Mouse (Mus musculus) MEL (cell line): Measurements from ENCODE around the gene Brsk2. TPM values are rescaled to one million over a fixed set of nuclear protein-coding genes. Genes with fewer than 3 reads are reported as not detected.

ENCODE experiments used
- DNase-seq: peaks from one replicate; pipeline ENCODE4 v3.0.0; 2011; ENCODE audit warnings: low read depth, low spot score
- H3K27ac ChIP-seq: 2 replicates; pipeline ENCODE4 v1.5.1; 2012; ENCODE audit warnings: low read depth, mild to moderate bottlenecking, control low read depth, low read length, moderate library complexity; ENCODE audit not compliant: control insufficient read depth
- H3K27me3 ChIP-seq, 2 experiments: fragments of 150-350 bp in 1 of 2; sonication (generic) in 1 of 2; 2 replicates each; pipeline ENCODE4 v1.6.1; 2012; ENCODE audit warnings: low read length in 2 of 2, mild to moderate bottlenecking in 2 of 2, improper control_type of control experiment in 1 of 2, moderate library complexity in 1 of 2; ENCODE audit not compliant: insufficient read depth in 2 of 2, control insufficient read depth in 1 of 2
- H3K36me3 ChIP-seq, 2 experiments: 2 replicates each; pipeline ENCODE4 v1.6.1; 2012 to 2014; ENCODE audit warnings: low read length in 2 of 2, improper control_type of control experiment in 1 of 2, inconsistent platforms in 1 of 2, mild to moderate bottlenecking in 1 of 2; ENCODE audit not compliant: insufficient read depth in 2 of 2, control insufficient read depth in 1 of 2
- H3K4me1 ChIP-seq, 2 experiments: fragments of 150-350 bp in 1 of 2; sonication (generic) in 1 of 2; 2 replicates each; pipeline ENCODE4 v1.6.1; 2012; ENCODE audit warnings: low read length in 2 of 2, improper control_type of control experiment in 1 of 2, mild to moderate bottlenecking in 1 of 2; ENCODE audit not compliant: insufficient read depth in 2 of 2, control insufficient read depth in 1 of 2
- H3K4me3 ChIP-seq, 2 experiments: fragments of 150-350 bp in 1 of 2; sonication (generic) in 1 of 2; 2 replicates each; pipeline ENCODE4 v1.5.1; 2012; ENCODE audit warnings: low read depth in 2 of 2, low read length in 2 of 2, mild to moderate bottlenecking in 2 of 2, moderate library complexity in 2 of 2, control low read depth in 1 of 2, improper control_type of control experiment in 1 of 2; ENCODE audit not compliant: control insufficient read depth in 1 of 2, insufficient read depth in 1 of 2
- H3K79me2 ChIP-seq: 2 replicates; pipeline ENCODE4 v1.6.1; 2012; ENCODE audit warnings: mild to moderate bottlenecking, low read length, moderate library complexity; ENCODE audit not compliant: control insufficient read depth, poor library complexity, insufficient read depth
- H3K9ac ChIP-seq: 2 replicates; pipeline ENCODE4 v1.6.1; 2012; ENCODE audit warnings: low read depth, mild to moderate bottlenecking, control low read depth, low read length, moderate library complexity; ENCODE audit not compliant: control insufficient read depth, poor library complexity, severe bottlenecking
- H3K9me3 ChIP-seq: fragments of 150-350 bp; sonication (generic); replicated peaks from 2 replicates; pipeline ENCODE4 v1.6.1; 2012; ENCODE audit warnings: mild to moderate bottlenecking, low read length, improper control_type of control experiment, moderate library complexity; ENCODE audit not compliant: insufficient read depth
- BHLHE40 ChIP-seq: IDR thresholded peaks from 2 replicates; pipeline ENCODE4 v1.6.1; 2012; ENCODE audit warnings: low read depth, mild to moderate bottlenecking, inconsistent platforms, low read length, improper control_type of control experiment, borderline replicate concordance
- CHD1 ChIP-seq: IDR thresholded peaks from 2 replicates; pipeline ENCODE4 v1.6.1; 2012; ENCODE audit warnings: low read depth, mild to moderate bottlenecking, inconsistent platforms, low read length, improper control_type of control experiment
- CHD2 ChIP-seq: IDR thresholded peaks from 2 replicates; pipeline ENCODE4 v1.6.1; 2011; ENCODE audit warnings: low read length, improper control_type of control experiment
- ELF1 ChIP-seq: IDR thresholded peaks from 2 replicates; pipeline ENCODE4 v1.6.1; 2014; ENCODE audit warnings: low read depth, mild to moderate bottlenecking, inconsistent platforms, low read length, improper control_type of control experiment, moderate library complexity
- GABPA ChIP-seq: IDR thresholded peaks from 2 replicates; pipeline ENCODE4 v1.6.1; 2012; ENCODE audit warnings: low read depth, mild to moderate bottlenecking, inconsistent platforms, low read length, improper control_type of control experiment, moderate library complexity
- JUND ChIP-seq: IDR thresholded peaks from 2 replicates; pipeline ENCODE4 v1.6.1; 2011; ENCODE audit warnings: low read depth, mild to moderate bottlenecking, improper control_type of control experiment, low read length
- MAFK ChIP-seq: IDR thresholded peaks from 2 replicates; pipeline ENCODE4 v1.6.1; 2011; ENCODE audit warnings: low read depth, mild to moderate bottlenecking, low read length, improper control_type of control experiment, borderline replicate concordance
- MAZ ChIP-seq: IDR thresholded peaks from 2 replicates; pipeline ENCODE4 v1.6.1; 2012; ENCODE audit warnings: low read depth, mild to moderate bottlenecking, inconsistent platforms, low read length, improper control_type of control experiment
- MEF2A ChIP-seq: IDR thresholded peaks from 2 replicates; pipeline ENCODE4 v1.6.1; 2014; ENCODE audit warnings: low read depth, mild to moderate bottlenecking, inconsistent platforms, low read length, improper control_type of control experiment; ENCODE audit not compliant: poor library complexity, insufficient replicate concordance, severe bottlenecking; ENCODE audit errors: extremely low read depth
- MXI1 ChIP-seq: IDR thresholded peaks from 2 replicates; pipeline ENCODE4 v1.6.1; 2011; ENCODE audit warnings: mild to moderate bottlenecking, low read depth, low read length, improper control_type of control experiment
- MYC ChIP-seq: IDR thresholded peaks from 2 replicates; pipeline ENCODE4 v1.6.1; 2011; ENCODE audit warnings: low read depth, mild to moderate bottlenecking, low read length, improper control_type of control experiment, moderate library complexity
- NELFE ChIP-seq: IDR thresholded peaks from 2 replicates; pipeline ENCODE4 v1.6.1; 2011; ENCODE audit warnings: low read depth, low read length, improper control_type of control experiment
- POLR2AphosphoS2 ChIP-seq: IDR thresholded peaks from 2 replicates; pipeline ENCODE4 v1.6.1; 2011; ENCODE audit warnings: low read length, improper control_type of control experiment
- POLR2AphosphoS5 ChIP-seq: IDR thresholded peaks from 2 replicates; pipeline ENCODE4 v1.6.1; 2012; ENCODE audit warnings: low read depth, borderline replicate concordance, mild to moderate bottlenecking, inconsistent platforms, low read length, moderate library complexity, mixed read lengths
- RAD21 ChIP-seq: IDR thresholded peaks from 2 replicates; pipeline ENCODE4 v1.6.1; 2011; ENCODE audit warnings: mild to moderate bottlenecking, low read depth, low read length, improper control_type of control experiment
- SIN3A ChIP-seq: IDR thresholded peaks from 2 replicates; pipeline ENCODE4 v1.6.1; 2012; ENCODE audit warnings: low read length, improper control_type of control experiment, inconsistent platforms
- TAL1 ChIP-seq: IDR thresholded peaks from 2 replicates; pipeline ENCODE4 v1.6.1; 2012; ENCODE audit warnings: mild to moderate bottlenecking, inconsistent platforms, low read length, moderate library complexity, mixed read lengths
- USF2 ChIP-seq, 2 experiments: IDR thresholded peaks; 2 replicates each; pipeline ENCODE4 v1.6.1; 2011 to 2012; ENCODE audit warnings: improper control_type of control experiment in 2 of 2, low read length in 2 of 2, borderline replicate concordance in 1 of 2, inconsistent platforms in 1 of 2, low read depth in 1 of 2, mild to moderate bottlenecking in 1 of 2; ENCODE audit not compliant: insufficient read depth in 1 of 2
- ZC3H11A ChIP-seq: IDR thresholded peaks from 2 replicates; pipeline ENCODE4 v1.6.1; 2012; ENCODE audit warnings: low read depth, mild to moderate bottlenecking, inconsistent platforms, low read length, improper control_type of control experiment
- polyA plus RNA-seq, 2 experiments: library from polyadenylated mRNA; stranded (reverse) in 1 of 2; unstranded in 1 of 2; fragments of >175 nt in 1 of 2; fragments of >200 nt in 1 of 2; gene quantifications; 2 replicates each; pipeline versions ENCODE4 v1.2.1 to v1.2.4; 2012; ENCODE audit warnings: low replicate concordance in 2 of 2, low read depth in 1 of 2; ENCODE audit not compliant: insufficient read length in 2 of 2, insufficient read depth in 1 of 2, missing spikeins in 1 of 2
- total RNA-seq: library from RNA; depleted of rRNA; stranded (reverse); fragments of 300-350 nt; gene quantifications from 2 replicates; pipeline ENCODE4 v1.2.3, GENCODE M21; 2012

The Brsk2 gene
- total and polyA plus RNA-seq, 3 experiments: 0.13 to 0.19 TPM; not detected in 1

DNA sequence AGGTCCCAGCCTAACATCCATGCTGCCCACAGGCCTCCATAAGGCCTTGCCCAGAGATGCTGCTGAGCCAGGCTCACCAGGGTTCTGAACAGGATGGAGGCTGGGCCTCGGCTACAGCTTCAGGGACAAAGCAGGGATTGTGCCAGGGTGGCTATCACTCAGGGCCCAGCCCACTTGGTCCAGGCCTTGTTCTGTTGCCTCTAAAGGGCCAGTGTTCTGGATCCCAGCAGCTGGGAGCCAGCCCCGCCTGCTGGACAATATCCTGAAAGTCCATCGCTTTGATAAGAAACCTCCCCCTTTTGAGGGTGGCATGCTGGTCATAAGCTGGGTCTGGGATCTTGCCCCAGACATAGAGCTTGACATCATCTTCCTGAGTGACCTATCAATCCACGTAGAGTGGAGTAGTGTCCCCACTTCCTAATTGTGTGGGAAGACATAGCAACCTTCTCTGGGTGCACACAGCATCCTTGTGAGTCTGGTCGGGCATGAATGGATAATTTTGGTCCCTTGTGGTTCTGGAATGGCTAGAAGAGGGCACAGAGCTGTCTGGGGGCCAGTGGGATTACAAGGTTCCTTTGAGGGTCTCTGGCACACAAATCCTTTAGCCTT is 6.1 kb downstream of the Brsk2 start:
- no peaks in the 10 kb centered on the region for H3K4me1 ChIP-seq
- H3K27ac ChIP-seq: no peak overlapping the region
- DNase-seq: no peak
- no peak overlapping the region for H3K9ac ChIP-seq
- no peaks in the 10 kb centered on the region for H3K36me3 ChIP-seq
- H3K9me3 ChIP-seq: no peaks in the 10 kb centered on the region
- no peak overlapping the region for H3K4me3 ChIP-seq
- TF ChIP-seq CHD2 (no peak), ZC3H11A (no peak), MAFK (no peak), TAL1 (no peak), POLR2AphosphoS2 (no peak), MXI1 (no peak), CHD1 (no peak), MAZ (no peak), GABPA (no peak), SIN3A (no peak), POLR2AphosphoS5 (no peak), USF2 (IDR thresholded peaks at IDR 0.05; ENCODE audit: borderline replicate concordance in 1 of 2, insufficient read depth in 1 of 2, low read depth in 1 of 2, low read length in 2 of 2) (no peak), BHLHE40 (no peak), RAD21 (no peak)
- H3K79me2 ChIP-seq: no peaks in the 10 kb centered on the region
- H3K27me3 ChIP-seq: 0 out of 4 replicates have a peak, but pooled peaks cover 0 to 1% of the 10 kb centered on the region in 2 experiments

DNA sequence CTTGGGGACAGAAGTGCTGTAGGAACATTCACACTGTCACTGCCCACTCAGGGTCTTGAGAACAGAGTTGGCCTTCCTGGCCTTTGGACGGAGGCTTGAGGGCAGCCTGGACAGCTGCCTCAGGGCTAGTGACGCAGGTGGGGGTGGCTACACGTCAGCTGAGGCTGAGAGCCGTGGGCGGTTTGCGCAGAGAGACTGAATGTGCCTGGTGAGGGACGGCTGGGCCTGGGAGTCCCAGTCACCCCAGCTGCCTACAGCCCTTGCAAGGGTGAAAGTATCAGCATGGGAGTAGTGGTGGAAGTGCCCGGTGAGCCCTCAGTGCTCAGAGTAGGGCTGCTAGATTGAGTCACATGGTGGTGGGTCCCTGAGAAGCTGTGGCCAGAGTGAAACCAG is 6.6 kb downstream of the Brsk2 start:
- Histone ChIP-seq H3K79me2 (no peaks in the 10 kb centered on the region), H3K36me3 (no peaks in the 10 kb centered on the region), H3K9ac (no peak overlapping the region), H3K27me3 (0 out of 4 replicates have a peak, but pooled peaks cover 0 to 1% of the 10 kb centered on the region in 2 experiments), H3K27ac (no peak overlapping the region), H3K9me3 (no peaks in the 10 kb centered on the region), H3K4me3 (no peak overlapping the region), H3K4me1 (no peaks in the 10 kb centered on the region)
- DNase-seq: no peak
- TF ChIP-seq POLR2AphosphoS5 (no peak), JUND (no peak), ELF1 (no peak), NELFE (no peak), MYC (no peak), MEF2A (no peak)
